7 mouse cellular contexts compared by ENCODE assay signal in the genomic region with DNA sequence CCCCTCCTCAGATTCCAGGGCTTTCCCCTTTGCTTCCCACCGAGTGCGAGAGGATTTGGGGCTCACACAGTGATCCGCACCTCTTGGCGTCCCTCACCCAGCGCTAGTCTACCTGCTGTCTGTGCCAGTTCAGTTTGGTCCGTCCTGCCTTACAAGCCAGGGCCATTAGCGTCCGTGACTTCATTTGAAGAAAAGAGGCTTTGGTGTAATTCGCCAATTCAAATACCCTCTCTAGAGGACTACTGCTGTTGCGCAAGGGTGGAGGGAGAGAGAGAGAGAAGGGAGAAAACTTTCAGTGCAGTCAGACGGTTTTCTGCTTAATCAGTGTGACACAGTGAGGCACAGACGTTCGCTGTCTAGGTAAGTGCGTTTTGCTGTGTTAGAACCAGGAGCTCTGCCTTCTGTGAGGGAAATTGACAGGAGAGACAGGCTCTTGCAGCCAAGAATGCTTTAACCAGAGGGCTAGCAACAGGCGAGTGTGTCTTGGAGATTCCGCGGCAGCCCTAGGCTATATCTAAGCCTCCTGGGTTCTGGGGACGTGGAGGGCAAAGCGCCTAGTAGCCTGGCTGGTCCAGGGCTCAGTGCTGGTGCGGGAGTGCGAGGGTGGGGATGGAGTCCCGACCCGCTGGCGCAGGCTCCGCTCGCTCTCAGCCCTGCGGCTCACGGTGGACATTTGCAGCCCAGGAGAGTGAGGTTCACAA. TPM values are rescaled to one million over a fixed set of nuclear protein-coding genes. Genes with fewer than 3 reads are reported as not detected.
DNase-seq lines count a peak whose midpoint lies in the region; TF ChIP-seq lines count a peak whose summit lies in the region.

No protein-coding gene starts in this region.

- no peaks in the 10 kb centered on the region for H3K36me3 ChIP-seq in myocyte (ENCODE audit: control insufficient read depth, insufficient read depth)

- no peak overlapping the region for H3ac ChIP-seq in myocyte (ENCODE audit: control insufficient read depth, insufficient read length)

- intact Hi-C loops in left cerebral cortex, postnatal 14 days (cut with DNase I) = no loop called here

- no peak for TF ChIP-seq POLR2A in myocyte (IDR thresholded peaks at IDR 0.05; ENCODE audit: insufficient read length, low read depth)

- H3K4me2 ChIP-seq in myocyte (ENCODE audit: low read depth) = peak overlapping the region; percentile 63

- H3K27me3 ChIP-seq in myocyte (ENCODE audit: control insufficient read depth, insufficient read depth, insufficient read length) = no peaks in the 10 kb centered on the region

- H3K79me2 ChIP-seq in myocyte (ENCODE audit: control insufficient read depth, insufficient read depth) = no peaks in the 10 kb centered on the region

- peak; percentile 25 for DNase-seq in urinary bladder, adult 2 months (ENCODE audit: low spot score)
- DNase-seq in urinary bladder, postnatal 10 days (ENCODE audit: low spot score) = no peak
- DNase-seq in cerebellum, adult 9-11 months = peak; percentile 78
- peak; percentile 8 to 38 for DNase-seq in frontal cortex, postnatal 10 days (ENCODE audit: low spot score in 2 of 2)
- peak; percentile 9 to 41 for DNase-seq in left cerebral cortex, postnatal 14 days (ENCODE audit: low spot score in 2 of 2)
- DNase-seq in spleen, adult 12 weeks (ENCODE audit: low spot score) = no peak

- peak overlapping the region; percentile 24 for H3K4me3 ChIP-seq in myocyte

TF ChIP-seq in myocyte, 11 proteins besides CTCF, POLR2A, EP300 and RAD21:
- TF ChIP-seq CEBPB (IDR thresholded peaks at IDR 0.05; ENCODE audit: insufficient read depth, poor library complexity, severe bottlenecking) (peak; percentile 64), MYOD1 (IDR thresholded peaks at IDR 0.05; ENCODE audit: control insufficient read depth in 1 of 3, insufficient read length in 2 of 3, low read depth in 2 of 3) (no peak)

RNA-seq across cellular contexts. Expression of gene Brinp3, which starts 3.0 kb away (rescaled TPM):
- 1.0 and 1.2 TPM in 2 replicates for polyA plus RNA-seq in urinary bladder, adult 2 months (2012; rRNA removed)
- 10 to 100 TPM; 48.6 to 54.5 TPM for total RNA-seq in left cerebral cortex, postnatal 14 days (2021)
- polyA plus RNA-seq in myocyte (2012; fragmentation: generic; extraction: Trizol) = 2.8 TPM

Comparison
In these comparisons a context has a peak if more than half of its experiments do, and no peak if none do; other contexts are left out.
1. DNase-seq: peak in urinary bladder, adult 2 months (single experiment), cerebellum, adult 9-11 months (single experiment), frontal cortex, postnatal 10 days (2 of 2) and left cerebral cortex, postnatal 14 days (2 of 2); none in urinary bladder, postnatal 10 days (single experiment) and spleen, adult 12 weeks (single experiment).